Mouse (Mus musculus) kidney, postnatal 36 days (tissue): ENCODE data around the gene Olfr47.
"Not testable (repeated sequence)": the region's sequence is repeated elsewhere in the genome, so short reads cannot be mapped to it uniquely, and the experiment has no call there.

Experiments
- DNase-seq, 2 experiments: peaks; one replicate each; pipeline ENCODE4 v3.0.0; 2021 to 2022; ENCODE audit warnings: mixed read lengths in 2 of 2

The Olfr47 gene

DNA sequence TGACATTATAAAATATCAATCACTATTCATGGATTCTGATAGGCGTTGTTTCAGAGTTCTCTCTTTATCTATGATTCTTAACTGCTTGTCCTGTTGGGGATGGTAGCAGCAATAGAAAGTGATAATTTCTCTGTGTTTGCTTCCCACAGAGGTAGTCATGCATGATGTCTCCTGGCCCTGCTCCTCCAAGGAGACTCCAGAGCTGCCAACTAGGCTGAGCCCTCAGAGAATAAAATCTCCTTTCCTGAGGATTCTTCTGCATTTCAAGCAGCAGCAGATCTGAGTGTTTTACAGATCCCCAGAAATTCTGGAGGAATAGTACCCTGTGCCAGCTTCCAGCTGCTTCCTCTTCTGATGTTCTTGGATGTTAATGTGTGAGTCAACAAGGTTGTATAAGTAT lies at the start of gene Olfr47:
TSS of gene Olfr47 (plus strand) at position 275 of the 400 bp plus-strand sequence.
- DNase-seq: not testable (repeated sequence)

DNA sequence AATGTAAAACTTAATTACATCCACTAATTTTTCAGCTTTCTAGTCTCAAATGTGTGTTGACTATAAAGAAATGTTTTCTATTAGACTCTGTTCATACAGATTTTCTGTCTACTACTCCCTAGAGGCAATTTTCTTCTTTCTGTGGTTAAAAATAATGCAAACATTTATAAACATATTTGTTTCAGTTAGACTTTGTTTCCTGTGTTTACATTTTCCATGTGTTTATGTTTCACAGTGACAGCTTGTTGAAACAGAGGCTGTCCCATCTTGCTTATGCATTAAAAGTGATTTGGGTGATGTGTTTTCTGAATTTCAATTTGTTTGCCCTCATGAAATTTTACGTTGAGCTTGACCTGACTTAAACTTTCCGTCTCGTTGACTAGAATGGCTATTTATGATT lies 40.3 kb upstream of the Olfr47 start:
- DNase-seq: no peak

DNA sequence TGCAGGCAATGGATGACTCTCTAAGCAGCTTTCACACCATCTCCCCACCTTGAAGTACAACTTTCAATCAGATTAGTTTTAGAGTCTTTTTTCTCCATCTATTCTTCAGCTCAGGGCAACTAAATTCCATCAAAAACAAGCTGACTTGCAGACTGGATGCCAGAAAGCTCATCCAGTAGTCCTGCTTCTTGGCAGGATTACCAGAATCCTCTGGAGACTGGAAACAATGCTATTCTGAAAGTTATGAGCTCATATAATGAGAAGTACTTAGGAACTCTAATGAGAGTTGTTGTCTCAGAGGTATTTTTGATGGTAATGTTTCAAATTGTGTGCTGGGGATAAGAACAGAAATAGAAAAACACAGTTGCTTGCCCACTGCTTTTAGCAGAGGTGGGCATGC lies 34.5 kb upstream of the Olfr47 start, which contains the start of gene Olfr435:
TSS of gene Olfr435 (plus strand) at position 366 of the 400 bp plus-strand sequence.
- no peak for DNase-seq

DNA sequence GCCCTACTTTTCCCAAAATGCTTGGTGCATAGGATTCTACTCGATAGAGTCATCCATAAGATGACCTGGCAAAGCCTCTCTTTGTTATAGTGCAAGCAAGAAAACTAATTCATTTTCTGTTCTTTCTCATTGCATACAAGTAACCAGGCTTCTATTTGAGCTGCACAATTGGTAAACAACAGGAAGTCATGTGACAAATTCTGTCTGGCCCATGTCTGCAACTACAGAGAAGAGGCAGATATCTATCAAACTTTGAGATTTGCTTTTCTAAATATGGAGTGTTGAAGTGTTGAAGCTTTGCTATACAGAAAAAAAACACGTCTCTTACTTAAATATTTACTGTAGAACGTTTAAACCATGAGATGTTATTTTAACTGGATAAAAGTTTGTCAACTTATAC lies 33.2 kb upstream of the Olfr47 start:
- no peak for DNase-seq

DNA sequence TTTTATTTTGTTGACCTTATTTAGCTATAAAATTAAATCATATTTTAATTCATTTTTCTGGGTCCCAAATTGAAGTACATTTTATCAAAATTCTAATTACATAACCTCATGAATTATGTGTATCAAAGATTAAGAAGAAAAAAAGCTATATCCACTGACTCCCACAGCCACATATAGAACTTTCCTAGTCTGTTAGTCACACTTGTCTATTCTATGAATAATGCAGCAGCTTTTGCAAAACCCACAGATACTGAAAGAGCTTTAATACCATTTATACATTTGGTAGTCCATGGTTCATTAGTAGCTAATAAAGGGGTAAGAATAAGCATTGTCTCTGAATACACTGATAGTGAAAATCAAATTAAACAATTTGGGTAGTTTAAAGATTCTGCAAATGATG lies 28.5 kb upstream of the Olfr47 start:
- DNase-seq: no peak

DNA sequence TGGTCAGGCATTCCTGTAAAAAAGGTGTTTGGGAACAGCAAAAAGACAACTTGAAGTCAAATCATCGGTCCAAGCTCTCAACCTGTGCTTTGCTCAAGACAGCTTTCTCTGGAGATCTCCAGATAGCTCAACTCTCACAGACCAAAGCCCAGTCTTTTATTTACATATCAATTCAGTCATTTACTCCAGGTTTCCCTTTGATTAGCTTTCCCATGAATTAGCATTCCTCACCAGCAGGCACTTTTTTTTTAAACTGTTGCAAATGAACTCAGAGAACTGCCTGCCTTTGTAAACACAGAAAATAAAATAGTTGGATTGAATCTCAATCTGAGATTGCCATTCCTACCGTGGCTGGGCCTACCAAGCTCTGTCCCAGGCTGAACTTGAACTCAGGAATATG lies 26.0 kb upstream of the Olfr47 start:
- no peak for DNase-seq

DNA sequence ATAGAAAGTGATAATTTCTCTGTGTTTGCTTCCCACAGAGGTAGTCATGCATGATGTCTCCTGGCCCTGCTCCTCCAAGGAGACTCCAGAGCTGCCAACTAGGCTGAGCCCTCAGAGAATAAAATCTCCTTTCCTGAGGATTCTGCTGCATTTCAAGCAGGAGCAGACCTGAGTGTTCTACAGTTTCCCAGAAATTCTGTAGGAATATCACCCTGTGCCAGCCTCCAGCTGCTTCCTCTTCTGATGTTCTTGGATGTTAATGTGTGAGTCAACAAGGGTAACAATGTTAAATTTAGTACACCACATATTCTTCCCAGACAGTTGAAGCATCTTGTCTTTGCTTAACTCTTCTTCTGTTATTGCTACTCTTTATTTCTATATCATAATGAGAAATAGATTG lies 18.5 kb upstream of the Olfr47 start, which contains the start of gene Olfr434:
TSS of gene Olfr434 (plus strand) at position 149 of the 400 bp plus-strand sequence.
- DNase-seq: not testable (repeated sequence)

DNA sequence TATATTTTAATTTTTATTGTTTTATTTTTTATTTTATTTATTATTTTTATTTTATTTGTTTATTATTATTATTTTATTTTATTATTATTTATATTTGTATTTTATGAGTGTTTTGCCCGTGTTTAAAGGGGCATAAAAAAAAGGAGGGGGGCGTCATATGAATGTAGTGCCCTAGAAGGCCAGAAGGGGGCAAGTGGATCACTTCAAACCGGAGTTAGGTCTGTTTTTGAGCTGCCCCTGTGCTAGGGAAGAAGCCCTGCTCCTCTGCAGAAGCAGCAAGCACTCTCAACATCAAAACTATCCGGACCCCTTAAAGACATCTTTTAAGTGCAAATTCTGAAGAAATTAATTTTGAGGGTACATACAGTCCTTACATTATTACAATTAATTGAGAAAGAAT lies 10.7 kb downstream of the Olfr47 start:
- DNase-seq: peak; percentile 17 to 25

DNA sequence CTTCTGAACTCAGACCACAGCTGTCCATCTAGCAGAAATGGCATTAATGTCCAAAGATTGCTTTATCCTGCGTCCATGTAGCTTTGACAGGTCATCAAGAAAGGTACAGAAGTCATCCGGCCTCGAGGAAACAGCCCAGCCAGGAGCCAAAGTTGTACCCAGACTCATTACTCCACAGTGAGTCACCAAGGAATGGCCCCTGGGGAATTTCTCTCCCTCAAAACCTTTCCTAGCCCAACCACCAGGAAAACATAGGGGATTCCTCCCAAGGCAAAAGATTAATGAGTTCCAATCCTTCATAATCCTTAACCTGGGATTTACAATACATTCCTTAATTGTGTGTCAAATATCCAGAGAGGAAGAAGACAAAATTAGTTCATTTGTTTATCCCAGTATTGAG lies 16.1 kb downstream of the Olfr47 start:
- no peak for DNase-seq

DNA sequence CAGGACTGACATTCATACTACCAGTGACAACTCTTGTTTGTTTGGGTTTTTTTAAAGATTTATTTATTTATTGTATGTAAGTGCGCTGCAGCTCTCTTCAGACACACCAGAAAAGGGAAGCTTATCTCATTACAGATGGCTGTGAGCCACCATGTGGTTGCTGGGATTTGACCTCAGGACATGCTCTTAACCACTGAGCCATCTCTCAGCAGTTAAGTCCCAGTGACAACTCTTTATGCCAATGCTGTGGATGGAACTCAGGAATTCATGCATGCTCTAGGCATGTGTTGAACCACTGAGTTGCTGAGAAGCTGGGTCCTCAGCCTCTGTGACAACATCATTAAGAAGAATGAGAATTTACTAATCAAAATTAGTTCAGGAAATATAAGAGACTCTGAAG lies 21.7 kb downstream of the Olfr47 start:
- DNase-seq: no peak

DNA sequence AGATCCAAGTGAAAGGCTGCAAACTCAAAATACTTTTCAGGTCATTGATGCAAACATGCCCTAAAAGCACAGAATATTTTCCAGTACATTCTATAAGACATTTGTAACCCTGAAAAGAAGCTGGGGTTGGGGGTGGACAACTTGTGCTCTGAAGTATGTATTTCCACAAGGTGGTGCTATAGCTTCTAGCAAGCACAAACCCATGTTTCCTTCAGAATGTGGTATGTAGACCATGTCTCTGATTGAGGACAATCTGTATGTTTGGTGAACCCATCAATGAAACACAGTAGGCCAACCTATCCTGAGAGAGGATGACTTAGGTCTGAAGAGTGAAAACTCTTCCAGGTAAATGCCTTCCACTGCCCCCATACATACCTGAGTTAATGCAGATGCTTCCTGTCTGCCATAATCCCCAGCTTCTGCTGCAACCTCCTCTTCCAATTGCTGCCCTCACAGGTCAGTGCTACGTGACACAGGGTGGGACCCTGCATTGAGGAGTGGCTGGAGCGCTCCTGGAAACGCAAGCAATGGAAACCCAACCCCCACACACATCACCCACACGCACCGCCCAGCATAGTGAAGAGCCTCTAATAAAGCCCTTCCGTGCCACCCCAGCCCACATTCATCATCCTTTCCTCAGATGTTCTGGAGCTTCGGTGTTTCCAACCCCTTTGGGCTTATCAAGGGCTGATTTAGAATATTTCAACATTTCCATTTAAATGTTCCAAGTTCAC lies 23.0 kb downstream of the Olfr47 start:
- peak; percentile 26 to 30 for DNase-seq

DNA sequence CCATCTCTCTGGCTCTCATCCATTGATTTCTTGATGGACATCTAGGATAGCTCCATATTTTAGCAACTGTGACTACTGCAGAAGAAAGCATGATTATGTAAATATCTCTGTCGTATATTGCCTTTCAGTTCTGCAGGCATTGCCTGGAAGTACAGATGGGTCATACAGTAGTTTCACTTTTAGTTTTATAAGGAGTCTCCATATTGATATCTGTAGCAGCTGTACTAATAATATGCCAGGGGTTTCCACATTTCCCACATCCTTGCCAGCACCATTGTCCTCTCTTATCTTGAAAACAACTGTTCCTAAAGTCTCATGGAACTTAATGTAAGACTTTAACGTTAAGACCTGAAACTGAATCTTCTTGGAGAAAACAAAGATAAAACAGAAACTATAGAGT lies 29.4 kb downstream of the Olfr47 start:
- peak in 1 of 2 experiments; percentile 8 for DNase-seq

DNA sequence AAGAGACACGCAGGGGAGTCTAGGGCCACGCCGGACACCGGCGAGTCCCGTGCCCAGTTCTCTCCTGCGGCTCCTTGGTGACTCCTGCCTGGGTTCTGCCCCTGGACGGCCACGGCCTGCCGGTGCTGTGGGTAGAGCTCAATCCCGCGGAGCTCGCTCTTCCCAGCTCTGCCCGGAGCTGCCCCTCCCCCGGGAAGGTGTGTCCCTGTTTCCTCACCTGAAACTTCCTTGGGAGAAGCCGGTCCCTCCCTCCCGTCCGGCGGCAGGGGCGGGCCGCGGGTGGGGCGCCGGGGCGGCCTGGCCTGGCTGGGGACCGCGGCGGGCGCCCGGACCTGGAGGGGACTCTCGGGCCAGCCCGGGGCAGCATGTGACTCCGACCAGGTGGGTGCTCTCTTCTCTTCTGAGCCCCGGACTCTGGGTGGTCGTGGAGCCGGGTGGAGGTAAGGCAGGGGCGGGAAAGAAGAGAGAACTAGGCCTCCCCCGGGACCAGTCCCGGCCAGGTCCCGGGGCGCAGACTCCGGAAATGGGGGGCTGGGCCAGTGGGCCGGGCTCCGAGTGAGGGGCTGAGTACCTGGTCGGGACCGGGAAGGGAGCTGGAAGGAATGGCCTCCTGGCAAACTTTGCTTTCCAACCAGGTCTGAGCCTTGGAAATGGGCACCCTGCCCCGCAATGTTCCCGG lies 34.2 kb downstream of the Olfr47 start, which contains the start of gene Arhgef5:
TSS of gene Arhgef5 (plus strand) at position 220 of the 679 bp plus-strand sequence.
- DNase-seq: peak; percentile 94 to 95

DNA sequence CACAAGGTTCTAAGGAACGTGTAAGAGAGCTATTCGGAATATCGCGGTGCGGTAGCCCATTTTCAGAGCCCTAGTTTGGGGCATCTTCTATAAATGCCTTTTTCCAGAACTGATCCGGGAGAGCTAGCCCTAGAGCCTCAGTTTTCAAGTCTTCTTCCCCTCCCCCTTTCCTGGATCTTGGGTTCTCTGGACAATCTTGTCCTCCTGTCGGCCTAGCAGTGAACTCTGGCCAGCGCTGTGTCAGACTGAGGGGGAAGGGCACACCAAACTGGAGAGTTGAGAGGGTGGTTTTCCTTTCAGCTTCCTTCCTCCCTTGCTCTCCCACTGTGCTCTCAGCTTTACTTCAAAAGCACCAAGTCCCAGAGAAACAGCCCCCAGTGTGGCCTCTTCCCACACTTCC lies 35.0 kb downstream of the Olfr47 start:
- peak; percentile 78 for DNase-seq

DNA sequence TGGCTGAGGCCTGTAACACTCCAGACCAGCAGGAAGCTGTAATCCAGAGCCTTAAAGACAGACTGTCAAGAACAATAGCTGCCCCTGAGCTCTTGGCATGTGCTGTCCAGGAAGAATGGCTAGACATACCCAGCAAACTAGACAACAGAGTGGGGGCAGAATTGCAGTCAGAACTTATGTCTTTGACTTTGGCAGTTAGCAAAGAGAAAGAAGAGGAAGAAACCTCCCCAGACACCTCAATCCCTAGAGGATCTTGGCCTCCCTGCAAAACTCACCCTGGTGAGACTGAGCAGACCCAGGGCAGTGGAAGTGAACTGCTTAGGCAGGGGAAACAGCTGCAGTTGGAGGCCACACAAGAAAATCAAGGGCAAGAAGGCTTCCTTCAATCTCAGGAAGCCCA lies 41.3 kb downstream of the Olfr47 start:
- peak; percentile 28 to 46 for DNase-seq

DNA sequence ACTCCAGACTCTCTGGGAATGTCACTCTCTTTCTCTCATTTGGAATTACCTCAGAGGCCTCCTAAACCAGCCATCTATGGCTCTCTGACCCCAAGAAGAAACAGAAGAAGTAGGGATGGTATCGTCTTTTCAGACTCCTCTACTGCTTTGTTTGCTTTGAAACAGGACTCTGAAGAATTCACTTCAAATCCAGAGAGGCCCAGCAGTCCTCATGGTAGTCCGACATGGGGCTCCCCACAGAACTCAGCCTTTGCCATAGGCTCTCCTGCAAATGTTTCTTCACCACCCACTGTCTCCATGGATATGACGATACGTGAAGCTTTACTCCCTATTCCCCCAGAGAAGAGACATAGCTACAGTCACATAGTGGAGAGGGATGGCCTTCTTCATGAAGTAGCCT lies 42.8 kb downstream of the Olfr47 start:
- DNase-seq: no peak

DNA sequence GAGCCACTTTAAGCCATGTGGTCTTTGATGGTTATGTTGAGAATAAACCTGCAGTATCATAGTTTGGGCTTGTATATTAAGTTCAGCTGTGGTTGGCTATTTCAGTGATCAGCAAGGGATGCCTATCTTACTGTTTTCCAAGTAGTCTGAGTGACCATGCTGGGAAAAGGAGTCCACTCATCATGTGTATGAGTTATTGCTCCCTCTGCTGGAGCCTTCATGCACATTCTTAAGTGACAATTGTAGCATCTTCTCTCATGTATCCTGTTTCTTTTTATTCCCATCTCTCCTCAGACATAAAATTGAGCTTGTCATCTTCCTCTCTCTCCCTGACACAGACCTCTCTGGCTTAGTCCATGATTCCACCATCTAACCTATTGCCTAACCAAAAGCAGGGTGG lies 46.9 kb downstream of the Olfr47 start:
- peak; percentile 45 to 59 for DNase-seq

DNA sequence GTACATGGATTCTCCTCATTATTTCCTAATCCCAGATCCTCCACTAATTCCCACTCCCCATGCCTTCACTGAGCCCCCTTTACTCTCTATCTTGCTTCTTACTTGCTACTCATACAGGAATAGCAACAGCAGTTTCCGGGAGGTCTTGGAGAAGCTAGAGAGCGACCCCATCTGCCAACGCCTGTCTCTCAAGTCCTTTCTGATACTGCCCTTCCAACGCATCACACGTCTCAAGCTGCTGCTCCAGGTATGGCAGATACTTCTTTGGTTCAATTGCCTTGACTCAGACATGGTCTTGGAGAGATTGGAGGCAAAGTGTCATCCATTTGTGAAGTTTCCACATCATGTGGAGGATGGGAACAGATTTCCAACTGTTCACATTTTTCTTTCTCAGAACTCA lies 49.2 kb downstream of the Olfr47 start:
- DNase-seq: no peak
